Comparison of ENCODE assay signal across 8 mouse cellular contexts in the genomic region with DNA sequence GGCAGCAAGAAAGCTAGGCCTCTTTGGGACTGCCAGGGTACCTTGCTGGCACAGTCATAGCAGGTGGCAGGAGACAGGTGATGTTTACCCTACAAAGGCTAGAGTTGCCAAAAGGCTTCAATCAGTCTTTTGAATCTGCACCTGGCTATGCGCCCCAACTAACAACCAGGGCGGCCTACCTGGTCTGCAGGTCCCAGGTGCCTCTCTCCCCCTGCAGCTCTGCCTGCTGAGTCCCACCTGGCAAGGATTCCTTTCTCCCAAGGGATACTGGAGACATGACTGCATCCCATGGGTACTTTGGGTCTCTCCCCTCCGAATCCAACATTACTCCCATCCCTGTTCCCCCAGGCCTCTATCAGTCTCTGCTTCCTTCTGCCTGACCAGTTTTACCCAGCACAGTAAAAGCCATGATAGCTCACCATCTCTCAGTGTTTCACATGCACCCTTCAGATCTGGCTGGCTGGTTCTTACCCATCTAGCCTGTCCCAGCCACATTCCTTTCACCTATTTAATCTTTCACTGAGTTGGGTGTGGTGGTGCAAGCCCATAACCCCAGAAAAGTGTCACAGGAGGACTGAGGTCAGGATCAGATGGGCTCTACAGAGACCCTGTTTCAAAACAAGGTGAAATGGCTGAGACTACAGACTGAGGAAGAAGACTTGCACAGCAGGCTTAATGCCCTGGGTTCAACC. TPM values are rescaled to one million over a fixed set of nuclear protein-coding genes. Genes with fewer than 3 reads are reported as not detected.
DNase-seq lines count a peak whose midpoint lies in the region; ATAC-seq and TF ChIP-seq lines count a peak whose summit lies in the region.

No protein-coding gene starts in this region.

- no peak overlapping the region for H3K27ac ChIP-seq in forebrain, embryonic 13.5 days
- H3K27ac ChIP-seq in forebrain, embryonic 14.5 days (ENCODE audit: low read depth, low read length), result no peak overlapping the region
- H3K27ac ChIP-seq in lung, embryonic 16.5 days (ENCODE audit: low read length), result peak overlapping the region; percentile 98
- peak overlapping the region; percentile 93 for H3K27ac ChIP-seq in heart, postnatal 0 days (ENCODE audit: low read depth)

- no peak overlapping the region for H3K4me3 ChIP-seq in forebrain, embryonic 13.5 days
- H3K4me3 ChIP-seq in forebrain, embryonic 14.5 days (ENCODE audit: low read depth, low read length), result no peak overlapping the region
- H3K4me3 ChIP-seq in lung, embryonic 16.5 days (ENCODE audit: low read length), result no peak overlapping the region
- no peak overlapping the region for H3K4me3 ChIP-seq in heart, postnatal 0 days (ENCODE audit: low read depth, low read length)
- H3K4me3 ChIP-seq in myocyte, result no peak overlapping the region

- no peak for ATAC-seq in forebrain, embryonic 13.5 days
- no peak for ATAC-seq in forebrain, embryonic 14.5 days
- ATAC-seq in lung, embryonic 16.5 days (ENCODE audit: low read depth), result no peak
- ATAC-seq in heart, postnatal 0 days (ENCODE audit: insufficient read depth, low read depth), result no peak

- 84% methylated on average over 3 of the region's 3 CpGs for WGBS in forebrain, embryonic 13.5 days
- WGBS in forebrain, embryonic 14.5 days, result 81% methylated on average over 3 of the region's 3 CpGs
- 74% methylated on average over 3 of the region's 3 CpGs for WGBS in lung, embryonic 16.5 days
- 84% methylated on average over 3 of the region's 3 CpGs for WGBS in heart, postnatal 0 days

- no peak overlapping the region for H3K9ac ChIP-seq in forebrain, embryonic 13.5 days
- no peak overlapping the region for H3K9ac ChIP-seq in forebrain, embryonic 14.5 days (ENCODE audit: low read length)
- H3K9ac ChIP-seq in lung, embryonic 16.5 days (ENCODE audit: low read length), result peak overlapping the region; percentile 17; the same call in 1 of the 2 replicates
- H3K9ac ChIP-seq in heart, postnatal 0 days (replicated peaks; ENCODE audit: low read depth, low read length), result peak overlapping the region; percentile 43; the same call in 1 of the 2 replicates

- no peak overlapping the region for H3ac ChIP-seq in myocyte (ENCODE audit: control insufficient read depth, insufficient read length)

- TF ChIP-seq CTCF in heart, postnatal 0 days (IDR thresholded peaks at IDR 0.05; ENCODE audit: low read depth), result no peak

- H3K4me1 ChIP-seq in forebrain, embryonic 13.5 days, result peaks cover 55% of the 10 kb centered on the region
- H3K4me1 ChIP-seq in forebrain, embryonic 14.5 days (ENCODE audit: control insufficient read depth, insufficient read depth, low read length), result peaks cover 21% of the 10 kb centered on the region
- H3K4me1 ChIP-seq in lung, embryonic 16.5 days (replicated peaks; ENCODE audit: control insufficient read depth, insufficient read depth, low read length), result peaks cover 68% of the 10 kb centered on the region
- H3K4me1 ChIP-seq in heart, postnatal 0 days (ENCODE audit: control insufficient read depth, insufficient read depth), result peaks cover 73% of the 10 kb centered on the region

- no peak for DNase-seq in forebrain, embryonic 14.5 days (ENCODE audit: low spot score)
- no peak for DNase-seq in lung, postnatal 36 days
- no peak for DNase-seq in heart, postnatal 0 days (ENCODE audit: low spot score)
- DNase-seq in right cerebral cortex, postnatal 25 days, result no peak
- DNase-seq in left cerebral cortex, postnatal 36 days (ENCODE audit: low spot score in 2 of 2), result no peak

- peaks cover 21% of the 10 kb centered on the region for H3K36me3 ChIP-seq in forebrain, embryonic 13.5 days (ENCODE audit: poor library complexity, severe bottlenecking)
- H3K36me3 ChIP-seq in forebrain, embryonic 14.5 days (ENCODE audit: control insufficient read depth, insufficient read depth, low read length), result peaks cover 23% of the 10 kb centered on the region
- peaks cover 9% of the 10 kb centered on the region for H3K36me3 ChIP-seq in lung, embryonic 16.5 days (ENCODE audit: control insufficient read depth, insufficient read depth, low read length)
- no peaks in the 10 kb centered on the region; the same call in 1 of the 2 replicates for H3K36me3 ChIP-seq in heart, postnatal 0 days (replicated peaks; ENCODE audit: control insufficient read depth, insufficient read depth, low read length)
- peaks cover 9% of the 10 kb centered on the region for H3K36me3 ChIP-seq in myocyte (ENCODE audit: control insufficient read depth, insufficient read depth)

- H3K4me2 ChIP-seq in forebrain, embryonic 13.5 days, result 0 out of 2 replicates have a peak overlapping the region, but pooled peaks have one; percentile 2
- H3K4me2 ChIP-seq in forebrain, embryonic 14.5 days (ENCODE audit: low read length), result no peak overlapping the region
- H3K4me2 ChIP-seq in lung, embryonic 16.5 days (ENCODE audit: low read depth, low read length), result no peak overlapping the region; the same call in 1 of the 2 replicates
- no peak overlapping the region for H3K4me2 ChIP-seq in heart, postnatal 0 days (ENCODE audit: low read depth, low read length)
- H3K4me2 ChIP-seq in myocyte (ENCODE audit: low read depth), result peak overlapping the region; percentile 34

- no peak for TF ChIP-seq EP300 in heart, postnatal 0 days (IDR thresholded peaks at IDR 0.05; ENCODE audit: low read depth)

- intact Hi-C loops in left cerebral cortex, postnatal 36 days (cut with DNase I), result no loop called here

- no peaks in the 10 kb centered on the region for H3K27me3 ChIP-seq in forebrain, embryonic 13.5 days
- no peaks in the 10 kb centered on the region for H3K27me3 ChIP-seq in forebrain, embryonic 14.5 days (replicated peaks; ENCODE audit: control insufficient read depth, insufficient read depth, low read length)
- no peaks in the 10 kb centered on the region for H3K27me3 ChIP-seq in lung, embryonic 16.5 days (ENCODE audit: control insufficient read depth, insufficient read depth, low read depth, low read length)
- no peaks in the 10 kb centered on the region for H3K27me3 ChIP-seq in heart, postnatal 0 days (ENCODE audit: control insufficient read depth, insufficient read depth, low read length)
- no peaks in the 10 kb centered on the region for H3K27me3 ChIP-seq in myocyte (ENCODE audit: control insufficient read depth, insufficient read depth, insufficient read length)

- peaks cover 83% of the 10 kb centered on the region for H3K79me2 ChIP-seq in myocyte (ENCODE audit: control insufficient read depth, insufficient read depth)

- TF ChIP-seq POLR2A in myocyte (IDR thresholded peaks at IDR 0.05; ENCODE audit: insufficient read length, low read depth), result no peak

- no peaks in the 10 kb centered on the region for H3K9me3 ChIP-seq in forebrain, embryonic 13.5 days (replicated peaks)
- no peaks in the 10 kb centered on the region for H3K9me3 ChIP-seq in forebrain, embryonic 14.5 days (replicated peaks; ENCODE audit: control insufficient read depth, low read length)
- no peaks in the 10 kb centered on the region for H3K9me3 ChIP-seq in lung, embryonic 16.5 days (ENCODE audit: control insufficient read depth, low read length)
- H3K9me3 ChIP-seq in heart, postnatal 0 days (replicated peaks; ENCODE audit: control insufficient read depth, low read length), result no peaks in the 10 kb centered on the region

TF ChIP-seq in myocyte, 11 proteins besides CTCF, POLR2A, EP300 and RAD21:
- TF ChIP-seq MAX (IDR thresholded peaks at IDR 0.05; ENCODE audit: low read depth), result no peak
- no peak for TF ChIP-seq POLR2AphosphoS2 (IDR thresholded peaks at IDR 0.05; ENCODE audit: insufficient read length, low read depth)
- no peak for TF ChIP-seq E2F4 (IDR thresholded peaks at IDR 0.05; ENCODE audit: insufficient read depth)
- TF ChIP-seq USF1 (IDR thresholded peaks at IDR 0.05; ENCODE audit: low read depth), result no peak
- TF ChIP-seq SRF (IDR thresholded peaks at IDR 0.05; ENCODE audit: control insufficient read depth, insufficient read length, low read depth), result no peak

RNA-seq across cellular contexts. Expression of a gene that starts 14.7 kb away (rescaled TPM):
- 155 and 164 TPM in 2 replicates for polyA plus RNA-seq in forebrain, embryonic 13.5 days (2015; fragmentation: Nextera tagmentation; extraction: Ambion mirVana)
- polyA plus RNA-seq in forebrain, embryonic 14.5 days (2014; fragmentation: Nextera tagmentation; extraction: Ambion mirVana), result 179 and 189 TPM in 2 replicates
- polyA plus RNA-seq in lung, embryonic 16.5 days (2015; fragmentation: Nextera tagmentation; extraction: Ambion mirVana), result 120 and 121 TPM in 2 replicates
- 60.9 and 75.6 TPM in 2 replicates for total RNA-seq in heart, postnatal 0 days (2014; rRNA removed; ENCODE audit: low replicate concordance)
- polyA plus RNA-seq in heart, postnatal 0 days (2015; fragmentation: Nextera tagmentation; extraction: Ambion mirVana), result 34.5 and 35.0 TPM in 2 replicates
- 57.0 TPM for polyA plus RNA-seq in myocyte (2012; fragmentation: generic; extraction: Trizol)
- total RNA-seq in left cerebral cortex, postnatal 36 days (2021), result 100 to 1,000 TPM; 128 to 133 TPM

RNA-seq across cellular contexts. Expression of a gene that starts 31.0 kb away (rescaled TPM):
- 102 and 103 TPM in 2 replicates for polyA plus RNA-seq in forebrain, embryonic 13.5 days (2015; fragmentation: Nextera tagmentation; extraction: Ambion mirVana)
- 70.1 and 81.5 TPM in 2 replicates for polyA plus RNA-seq in forebrain, embryonic 14.5 days (2014; fragmentation: Nextera tagmentation; extraction: Ambion mirVana)
- polyA plus RNA-seq in lung, embryonic 16.5 days (2015; fragmentation: Nextera tagmentation; extraction: Ambion mirVana), result 85.8 and 101 TPM in 2 replicates
- total RNA-seq in heart, postnatal 0 days (2014; rRNA removed; ENCODE audit: low replicate concordance), result 8.1 and 13.6 TPM in 2 replicates
- polyA plus RNA-seq in heart, postnatal 0 days (2015; fragmentation: Nextera tagmentation; extraction: Ambion mirVana), result 15.0 and 15.1 TPM in 2 replicates
- polyA plus RNA-seq in myocyte (2012; fragmentation: generic; extraction: Trizol), result 26.3 TPM
- 1 to 10 TPM; 3.2 to 3.6 TPM for total RNA-seq in left cerebral cortex, postnatal 36 days (2021)

Comparison
In these comparisons a context has a peak if more than half of its experiments do, and no peak if none do; other contexts are left out.
1. H3K4me2 ChIP-seq: peak in forebrain, embryonic 13.5 days (single experiment) and myocyte (single experiment); none in forebrain, embryonic 14.5 days (single experiment), lung, embryonic 16.5 days (single experiment) and heart, postnatal 0 days (single experiment).
2. H3K27ac ChIP-seq: peak in lung, embryonic 16.5 days (single experiment) and heart, postnatal 0 days (single experiment); none in forebrain, embryonic 13.5 days (single experiment) and forebrain, embryonic 14.5 days (single experiment).
3. H3K9ac ChIP-seq: peak in lung, embryonic 16.5 days (single experiment) and heart, postnatal 0 days (single experiment); none in forebrain, embryonic 13.5 days (single experiment) and forebrain, embryonic 14.5 days (single experiment).